Mouse (Mus musculus) lung, adult 2 months (tissue): ENCODE results near the gene Slf2.

Source experiments
- CTCF ChIP-seq: fragments of 200-500 bp; IDR thresholded peaks from 2 replicates; pipeline ENCODE4 v1.5.1; 2011; ENCODE audit warnings: mild to moderate bottlenecking, low read length, control low read depth; ENCODE audit not compliant: insufficient read depth
- POLR2A ChIP-seq: fragments of 200-500 bp; IDR thresholded peaks from 2 replicates; pipeline ENCODE4 v1.6.1; 2011; ENCODE audit warnings: low read depth, mild to moderate bottlenecking, control low read depth, low read length, borderline replicate concordance; ENCODE audit errors: extremely low read depth

DNA sequence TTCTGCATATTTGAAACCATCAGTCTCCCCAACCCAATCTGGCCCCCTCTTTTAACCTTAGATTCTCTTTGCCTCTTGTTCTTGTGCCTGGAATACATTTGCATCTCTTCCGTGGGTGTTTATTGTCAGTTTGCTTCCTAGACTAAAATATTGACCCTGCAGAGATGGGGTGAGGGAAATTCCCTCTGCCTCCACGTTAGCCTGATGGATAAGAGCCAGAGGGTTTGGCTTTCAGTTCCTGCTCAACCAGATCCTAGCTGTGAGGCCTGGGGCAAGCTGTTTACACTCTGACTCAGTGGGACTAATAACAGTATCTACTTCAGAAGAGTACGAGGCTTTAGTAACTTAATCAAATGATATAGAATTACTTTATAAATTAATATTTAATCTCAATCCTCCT lies 32.3 kb upstream of the Slf2 start:
- TF ChIP-seq CTCF (no peak), POLR2A (no peak)
